In genomic region chr14:48039286-48039790, GRCm38 (mm10) we compare ENCODE assay signal across 16 mouse cellular contexts.
"Had no signal": no experiment of that assay in that cellular context is flagged by ENCODE, and none has a peak within 500 bp of the region (broad histone marks: within the 10 kb centered on the region; RNA-seq: fewer than 3 reads in every experiment).

No protein-coding gene starts in this region.

- H3K4me2 ChIP-seq: kidney, embryonic 15.5 days; liver, embryonic 13.5 days; midbrain, embryonic 12.5 days; midbrain, embryonic 15.5 days; neural tube, embryonic 13.5 days had no signal

- H3K27ac ChIP-seq: kidney, embryonic 15.5 days; layer of hippocampus, adult 2 months; liver, embryonic 13.5 days; midbrain, embryonic 15.5 days; neural tube, embryonic 13.5 days had no signal

- H3K36me3 ChIP-seq: kidney, embryonic 15.5 days; liver, embryonic 13.5 days; midbrain, embryonic 12.5 days; midbrain, embryonic 15.5 days; neural tube, embryonic 13.5 days had no signal

- H3K4me3 ChIP-seq: kidney, embryonic 15.5 days; layer of hippocampus, adult 2 months; liver, embryonic 13.5 days; midbrain, embryonic 12.5 days; midbrain, embryonic 15.5 days; myocyte; neural tube, embryonic 13.5 days had no signal

- H3K9ac ChIP-seq: kidney, embryonic 15.5 days; liver, embryonic 13.5 days; midbrain, embryonic 12.5 days; midbrain, embryonic 15.5 days; neural tube, embryonic 13.5 days had no signal

- DNase-seq: kidney, adult 18-20 months; kidney, postnatal 14 days; layer of hippocampus, adult 9-11 months; liver, embryonic 13.5 days; lung, adult 2 months; lung, postnatal 14 days; lung, postnatal 4 days; retina, postnatal 1 day; thymus, adult 18-20 months; thymus, postnatal 36 days had no signal

- ATAC-seq: midbrain, embryonic 15.5 days had no signal

- H3K4me1 ChIP-seq: kidney, embryonic 15.5 days; liver, embryonic 13.5 days; midbrain, embryonic 12.5 days; midbrain, embryonic 15.5 days had no signal

- H3K9me3 ChIP-seq: kidney, embryonic 15.5 days; liver, embryonic 13.5 days; midbrain, embryonic 12.5 days; midbrain, embryonic 15.5 days; neural tube, embryonic 13.5 days had no signal

- H3K27me3 ChIP-seq: kidney, embryonic 15.5 days; liver, embryonic 13.5 days; midbrain, embryonic 12.5 days; midbrain, embryonic 15.5 days; neural tube, embryonic 13.5 days had no signal
